Mouse (Mus musculus) c-Kit-positive CD71-positive TER-119-positive erythroid progenitor cells, embryonic 14.5 days (primary cell): Measurements from ENCODE around the gene Spata46.
A peak's percentile ranks its signal among the peaks of the same experiment; 100 is the strongest.

Experiments
- DNase-seq: peaks from one replicate; pipeline ENCODE4 v3.0.0-alpha.2; 2013; ENCODE audit warnings: low spot score

Spata46 gene

DNA sequence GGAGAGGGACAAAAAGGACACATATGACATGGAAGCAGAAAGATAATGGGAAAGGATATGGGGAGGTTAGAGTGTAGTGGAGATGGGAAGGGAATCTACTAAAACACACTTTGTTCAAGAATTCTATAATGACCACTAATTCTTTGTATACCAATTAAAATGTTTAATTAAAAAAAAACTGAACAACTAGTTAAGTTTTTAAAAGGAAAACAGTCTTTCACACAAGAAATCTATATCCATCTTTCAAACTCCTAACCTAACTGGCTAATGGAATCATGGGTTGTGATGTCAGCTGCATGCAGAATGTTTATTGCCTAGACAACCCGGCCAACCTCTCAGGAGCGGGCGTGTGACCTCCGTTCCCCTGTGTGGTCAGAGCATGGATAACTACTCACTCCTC, at the start of gene Spata46:
Gene Spata46 (plus strand): TSS at position 301 of the 400 bp plus-strand sequence.
- no peak for DNase-seq

DNA sequence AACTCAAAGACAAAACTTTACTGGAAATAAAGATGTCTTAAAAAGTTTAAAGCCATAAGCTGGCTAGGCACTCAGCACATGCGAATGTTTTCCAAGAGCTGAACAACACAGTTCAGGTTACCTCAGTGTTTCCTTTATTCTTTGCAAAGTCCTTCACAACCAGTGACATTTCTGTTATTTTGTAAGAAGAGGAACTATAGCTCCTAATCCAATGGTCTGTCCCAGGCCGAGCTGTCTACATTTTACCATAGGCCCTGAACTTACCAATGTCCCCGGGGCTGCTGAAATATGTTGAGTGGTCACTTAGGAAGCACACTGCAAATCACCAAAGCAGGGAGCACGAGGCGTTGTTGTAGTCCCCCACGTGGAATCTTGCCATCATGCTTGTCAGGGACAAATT, 38.3 kb upstream of the Spata46 start:
- DNase-seq, result no peak

DNA sequence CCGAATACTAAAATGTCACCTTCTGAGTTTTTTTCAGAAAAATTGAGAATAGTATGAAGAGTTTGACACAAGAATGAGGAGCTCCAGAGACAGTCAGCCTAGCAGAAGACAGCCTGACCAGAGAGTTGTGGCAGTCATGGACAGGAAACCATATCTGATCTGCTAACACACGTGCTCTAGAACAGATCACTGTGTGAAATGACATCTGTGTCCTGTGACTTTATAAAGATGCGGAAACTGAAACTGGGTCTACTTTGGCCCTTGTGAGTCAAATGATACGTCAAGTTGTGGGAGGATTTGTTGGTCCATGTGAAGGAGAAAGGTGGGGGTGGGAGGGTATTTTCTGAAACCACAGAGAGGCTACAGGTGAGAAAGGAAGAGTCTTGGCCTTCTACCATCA, 37.9 kb upstream of the Spata46 start:
- DNase-seq, result no peak

DNA sequence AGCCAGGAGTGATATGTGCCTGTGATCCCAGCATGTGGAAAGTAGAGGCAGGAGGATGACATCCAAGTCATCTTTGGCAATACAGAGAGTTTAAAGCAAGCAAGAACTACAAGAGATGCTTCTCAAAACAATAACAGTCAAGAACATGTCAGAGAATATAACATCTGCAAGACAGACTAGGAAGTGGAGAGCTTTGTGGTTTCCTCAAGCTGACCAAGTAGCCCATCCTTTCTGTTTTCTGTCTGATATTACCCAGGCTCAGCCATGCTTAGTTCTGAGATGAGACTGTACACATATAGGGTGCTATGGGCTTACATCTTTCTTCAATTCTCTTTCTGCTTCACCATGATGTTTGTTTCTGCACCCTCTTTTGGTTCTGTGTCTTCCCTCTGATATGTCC, 35.4 kb upstream of the Spata46 start:
- no peak for DNase-seq

DNA sequence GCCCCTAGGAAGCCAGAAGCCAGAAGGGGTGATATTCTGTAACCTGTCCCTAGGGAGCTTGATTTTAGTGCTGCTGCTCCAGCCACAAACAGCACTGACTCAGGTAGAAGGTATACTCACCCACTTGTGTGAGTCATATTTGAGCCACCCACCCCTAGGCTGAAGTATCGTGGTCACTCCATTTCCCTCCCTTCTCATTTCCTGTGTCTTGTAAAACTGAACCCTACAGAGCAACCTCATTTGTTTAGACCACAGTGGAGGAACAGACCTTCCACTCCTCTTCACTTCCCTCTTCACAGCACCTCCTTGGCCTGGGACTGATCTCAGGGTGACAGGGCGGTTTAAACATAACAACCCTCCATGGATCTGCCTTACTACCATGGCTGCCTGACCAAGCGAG, 31.6 kb upstream of the Spata46 start, which contains the start of gene Sh2d1b1:
Gene Sh2d1b1 (plus strand): TSS at position 305 of the 400 bp plus-strand sequence.
- no peak for DNase-seq

DNA sequence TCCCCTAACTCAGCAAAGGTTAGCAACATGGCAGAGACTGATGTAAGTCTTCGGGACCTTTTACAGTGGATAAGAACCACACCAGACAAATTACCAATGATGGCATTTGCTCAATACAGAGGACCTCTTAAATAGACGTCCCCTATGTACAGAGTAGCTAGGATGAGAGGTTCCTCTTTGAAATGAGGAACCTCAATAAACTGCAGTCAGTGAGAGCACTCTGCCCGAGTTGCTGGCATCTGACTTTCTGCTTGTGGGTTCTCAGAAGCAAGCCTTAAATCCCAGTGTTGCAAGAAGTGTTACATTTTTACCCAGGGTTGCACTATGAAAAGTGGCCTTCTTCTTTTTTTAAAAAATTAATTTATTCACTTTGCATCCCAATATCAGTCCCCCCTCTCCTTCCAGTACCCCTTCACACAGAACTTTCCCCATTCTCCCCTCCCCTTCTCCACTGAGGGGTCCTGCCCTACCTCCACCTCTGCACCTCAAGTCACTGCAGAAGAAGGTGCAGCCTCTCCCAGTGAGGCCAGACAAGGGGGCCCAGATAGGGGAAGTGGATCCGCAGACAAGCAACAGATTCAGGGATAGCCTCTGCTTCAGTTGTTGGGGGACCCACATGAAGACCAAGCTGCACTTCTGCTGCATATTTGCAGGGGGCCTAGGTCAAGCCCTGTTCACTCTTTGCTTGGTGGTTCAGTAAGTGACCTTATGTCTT, 26.0 kb upstream of the Spata46 start:
- DNase-seq, result no peak

DNA sequence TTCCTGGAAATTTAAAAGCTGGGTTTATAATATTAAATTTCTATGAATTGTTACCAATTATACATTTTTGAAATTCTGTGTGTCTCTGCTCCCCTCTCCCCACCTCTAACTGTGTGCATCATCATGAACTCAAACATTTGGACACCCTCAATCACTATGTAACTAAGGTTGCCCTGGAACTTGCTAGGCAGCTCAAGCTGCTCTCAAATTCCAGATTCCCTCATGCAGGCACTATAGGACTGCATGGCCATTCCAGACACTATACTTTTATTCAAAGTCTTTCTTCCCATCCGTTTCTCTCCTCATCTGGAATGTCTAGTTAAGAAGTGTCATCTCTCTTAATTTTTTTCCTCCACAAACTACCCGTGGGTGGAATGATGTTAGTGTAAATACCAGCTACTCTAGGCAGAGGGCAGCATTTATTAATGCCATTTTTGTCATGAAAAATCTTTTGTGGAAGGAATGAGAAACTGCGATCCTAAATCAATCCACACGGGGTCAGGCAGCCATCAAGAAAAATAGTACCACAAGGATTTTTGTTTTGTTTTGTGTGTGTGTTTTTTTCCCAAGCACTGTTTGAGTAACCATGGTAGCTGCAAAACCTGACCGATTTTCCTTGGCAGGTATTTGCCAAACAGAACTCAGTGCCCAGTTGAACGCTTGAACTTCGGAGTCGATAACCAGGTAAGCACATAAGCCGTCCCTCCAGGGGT, 16.2 kb upstream of the Spata46 start:
- peak; percentile 4 for DNase-seq

DNA sequence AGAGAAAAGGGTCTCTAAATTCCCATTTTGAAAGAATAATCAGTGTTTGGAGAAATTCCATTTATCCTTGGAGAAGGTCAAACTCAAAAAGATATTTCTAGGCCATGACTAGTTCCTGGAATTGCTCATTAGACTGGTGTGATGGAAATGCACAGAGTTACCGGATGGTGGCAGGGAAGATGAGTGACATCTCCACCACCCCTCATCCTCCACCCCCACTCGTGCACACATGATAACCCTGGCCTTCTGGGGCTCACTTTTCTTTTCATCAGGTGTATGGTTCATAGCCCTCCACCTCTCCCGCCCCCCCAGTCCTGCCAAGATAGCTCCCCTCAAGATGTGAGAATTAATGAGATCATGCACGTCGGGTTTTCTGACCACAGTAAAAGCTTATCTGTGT, 15.3 kb upstream of the Spata46 start:
- no peak for DNase-seq

DNA sequence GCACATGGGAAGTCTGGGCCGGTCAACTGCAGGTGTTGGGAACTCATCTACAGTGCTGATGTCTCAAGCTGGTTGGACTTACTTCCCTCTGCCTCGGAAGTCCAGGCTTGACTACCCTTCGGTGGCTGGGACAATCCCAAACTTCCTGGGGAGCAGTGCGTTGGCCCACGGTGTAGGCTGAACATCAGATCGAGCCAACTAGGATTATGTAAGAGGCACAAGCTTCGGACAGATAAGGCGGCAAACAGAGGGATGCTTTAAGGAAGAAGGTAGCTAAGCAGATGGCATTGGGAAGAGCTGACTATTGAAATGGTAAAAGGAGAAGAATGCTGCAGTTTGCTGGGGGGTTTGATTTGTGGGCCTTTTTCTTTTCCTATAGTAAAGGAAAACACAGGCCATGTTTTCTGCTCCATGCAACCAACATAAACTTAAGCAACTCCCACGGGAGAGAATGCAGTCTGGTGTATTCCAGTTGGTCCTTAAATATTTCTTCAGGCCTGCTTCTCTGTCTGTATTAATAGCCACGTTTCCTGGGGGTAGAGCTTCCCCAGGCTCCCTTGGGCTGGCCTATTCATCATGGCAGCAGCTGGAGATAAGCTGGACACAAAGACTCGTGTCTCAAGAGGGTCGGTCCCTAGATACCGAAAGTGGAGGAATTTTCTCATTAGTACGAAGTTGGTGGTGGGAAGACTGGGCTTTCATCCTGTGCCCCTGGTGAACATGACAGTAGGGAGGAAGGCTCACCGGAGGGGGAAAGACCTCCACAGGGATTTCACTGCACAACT, 13.6 kb upstream of the Spata46 start:
- no peak for DNase-seq

DNA sequence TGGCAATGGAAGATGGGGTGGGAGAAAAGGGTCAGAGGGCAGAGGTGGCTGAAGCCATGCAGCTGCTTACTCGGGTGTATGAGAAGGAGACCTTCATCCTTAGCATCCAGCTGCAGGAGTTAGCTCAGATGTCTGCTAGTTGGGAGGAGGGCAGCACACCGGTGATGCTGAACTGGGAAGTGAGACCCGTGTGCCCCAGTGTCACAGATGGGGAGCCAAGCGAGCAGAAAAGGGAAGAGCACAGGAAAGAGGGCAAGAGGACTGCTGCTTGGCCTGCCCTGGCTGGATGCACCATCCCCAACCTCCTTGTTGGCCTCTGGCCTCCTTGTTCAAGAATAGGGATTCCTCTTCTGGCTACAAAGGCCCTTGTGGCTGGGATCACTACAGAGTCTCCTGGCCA, 9.1 kb upstream of the Spata46 start:
- no peak for DNase-seq

DNA sequence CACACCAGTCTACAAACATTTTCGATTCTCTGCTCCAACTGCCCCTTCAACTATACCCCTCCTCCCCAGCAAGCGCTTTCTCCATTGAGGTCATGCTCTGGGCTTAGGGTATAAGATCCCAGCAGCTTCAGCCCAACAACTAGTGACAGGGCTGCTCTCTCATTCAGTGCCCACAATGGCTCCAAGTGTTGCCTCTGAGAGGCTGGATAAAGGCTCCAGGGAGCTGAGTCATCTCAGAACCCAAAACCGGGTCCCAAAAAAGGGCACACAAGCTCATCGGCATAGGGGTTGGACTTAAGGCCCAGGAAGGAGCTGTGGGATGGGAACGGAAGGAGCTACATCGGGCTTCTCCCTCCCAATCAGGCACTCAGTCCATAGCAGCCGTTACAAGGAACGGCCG, 6.9 kb upstream of the Spata46 start:
- DNase-seq, result no peak

DNA sequence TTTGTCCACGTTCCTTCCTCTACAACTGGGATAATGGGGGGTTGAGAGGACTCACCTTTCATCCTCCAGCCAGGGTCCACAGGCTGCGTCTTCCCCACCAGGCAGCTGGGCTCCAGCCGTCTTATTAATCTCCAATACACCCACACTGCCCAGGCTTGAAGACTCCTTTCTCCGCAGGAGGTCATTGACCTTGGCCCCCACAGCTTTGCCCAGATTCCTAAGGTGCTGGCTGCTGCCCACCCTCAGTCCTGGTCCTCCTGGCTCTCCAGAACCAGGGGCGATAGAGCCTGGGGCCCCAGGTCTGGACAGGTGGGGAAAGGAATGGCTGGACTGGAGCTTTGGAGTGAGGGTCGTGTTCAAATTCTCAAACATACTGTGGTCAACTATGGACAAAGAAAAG, 6.1 kb upstream of the Spata46 start:
- no peak for DNase-seq

DNA sequence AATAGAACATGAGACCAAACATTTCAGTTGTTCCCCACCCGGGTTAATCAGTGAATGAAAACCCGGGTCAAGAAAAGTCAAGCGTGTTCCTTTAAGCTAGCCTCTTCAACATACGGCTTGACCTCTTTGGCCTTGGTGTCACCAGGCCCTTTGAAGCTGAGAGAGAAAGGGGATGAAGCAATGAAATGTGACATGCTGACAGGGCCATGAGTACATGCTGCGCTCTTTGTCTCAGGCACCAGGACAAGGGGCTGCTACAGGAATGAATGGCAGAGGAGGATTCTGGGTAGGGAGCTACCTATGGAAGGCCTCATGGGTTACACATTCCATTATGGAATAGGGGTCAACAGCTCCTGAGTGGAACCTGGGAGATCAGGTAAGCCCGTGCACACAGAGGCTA, 5.5 kb upstream of the Spata46 start:
- DNase-seq, result no peak

DNA sequence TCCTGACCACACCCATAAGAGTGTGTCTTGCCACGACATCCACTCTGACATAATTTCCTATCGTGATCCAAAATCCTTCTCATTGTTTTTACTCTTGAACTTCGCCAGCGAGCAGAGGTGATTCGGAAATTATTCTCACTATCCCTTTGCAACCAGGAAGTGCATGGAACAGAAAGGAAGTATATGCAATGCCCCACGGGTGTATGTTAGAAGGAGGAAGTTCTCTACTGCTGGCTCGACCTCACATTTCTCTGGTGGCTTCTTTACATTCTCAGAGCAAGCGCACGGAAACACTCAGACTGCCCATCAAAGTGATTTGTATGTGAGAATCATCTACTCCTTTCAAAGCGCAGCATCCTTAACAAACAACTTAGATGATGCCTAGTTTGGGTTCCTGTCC, 3.6 kb upstream of the Spata46 start:
- DNase-seq, result no peak

DNA sequence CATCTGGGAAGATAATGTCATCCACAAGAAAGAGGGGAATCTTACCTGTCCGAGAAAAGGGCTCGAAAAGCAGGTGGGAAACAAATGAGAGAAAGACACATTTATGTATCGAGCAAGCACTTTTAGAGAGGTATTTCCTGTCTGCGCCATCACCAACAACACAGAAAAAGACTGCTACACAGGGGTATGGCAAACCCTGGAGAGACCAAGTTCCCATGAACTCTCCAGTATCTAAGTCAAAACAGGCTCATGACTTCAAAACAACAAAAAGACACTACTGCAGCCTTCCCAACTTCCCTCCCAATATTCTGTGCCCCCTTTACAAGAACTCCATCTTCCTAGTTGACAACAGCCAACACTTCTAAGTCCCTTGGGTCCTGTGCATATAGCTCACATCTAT, 2.4 kb upstream of the Spata46 start, which contains the start of gene Gm7694:
Gene Gm7694 (minus strand): TSS at position 101 of the 400 bp plus-strand sequence.
- DNase-seq, result no peak

DNA sequence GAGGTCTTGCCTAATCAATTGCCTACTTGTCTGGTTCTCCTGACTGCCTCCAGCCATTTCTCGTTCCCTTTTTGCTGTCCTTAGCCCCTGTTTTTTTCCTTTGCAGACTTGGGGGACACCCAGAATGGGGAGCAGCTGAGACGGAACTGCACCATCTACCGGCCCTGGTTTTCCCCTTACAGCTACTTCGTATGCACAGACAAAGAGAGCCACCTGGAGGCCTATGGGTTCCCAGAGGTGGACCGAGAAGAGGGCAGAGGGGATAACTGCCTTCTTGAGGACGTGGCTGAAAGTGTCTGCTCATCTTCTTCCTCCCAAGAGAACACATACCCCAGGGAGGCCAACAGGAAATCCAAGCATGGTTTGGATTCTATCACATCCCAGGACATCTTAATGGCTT, 2.8 kb downstream of the Spata46 start:
- DNase-seq, result no peak

DNA sequence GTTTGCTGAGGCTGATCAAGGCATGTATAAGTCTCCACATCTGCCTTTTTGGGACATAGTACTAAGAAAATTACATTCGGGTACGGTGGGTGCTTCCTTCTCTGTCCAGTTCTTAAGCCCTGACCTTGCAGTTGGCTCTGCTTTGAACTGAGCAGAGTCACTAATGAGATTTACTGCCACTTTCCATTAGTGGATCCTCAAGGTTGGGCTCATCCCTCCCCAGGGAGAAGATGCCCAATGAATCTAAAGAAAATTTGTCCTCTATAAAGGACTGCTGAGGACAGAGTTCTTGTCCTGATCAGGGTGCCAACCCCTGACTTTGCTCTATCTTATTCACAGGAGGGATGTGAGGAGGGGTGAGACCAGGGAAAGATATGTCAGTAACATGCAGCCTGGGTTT, 13.4 kb downstream of the Spata46 start:
- DNase-seq, result no peak

DNA sequence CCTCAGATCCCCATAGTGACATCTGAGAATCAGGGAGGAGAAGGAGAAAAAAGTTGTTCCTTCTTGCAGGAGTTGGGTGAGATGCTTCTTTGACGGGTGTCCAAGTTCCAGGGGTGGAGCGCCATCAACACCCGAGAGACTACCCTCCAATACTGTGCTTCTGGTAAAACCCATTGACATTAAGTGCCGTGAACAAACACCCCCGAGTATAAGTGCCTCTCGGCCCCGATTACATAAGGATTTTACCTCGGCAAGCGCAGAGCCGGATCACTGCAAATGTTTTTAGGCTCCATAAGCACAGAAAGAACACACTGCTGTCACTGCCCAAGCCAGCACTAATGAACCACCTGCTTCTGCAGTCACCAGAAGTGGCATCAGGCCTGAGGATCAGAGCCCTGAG, 14.4 kb downstream of the Spata46 start:
- DNase-seq, result no peak

DNA sequence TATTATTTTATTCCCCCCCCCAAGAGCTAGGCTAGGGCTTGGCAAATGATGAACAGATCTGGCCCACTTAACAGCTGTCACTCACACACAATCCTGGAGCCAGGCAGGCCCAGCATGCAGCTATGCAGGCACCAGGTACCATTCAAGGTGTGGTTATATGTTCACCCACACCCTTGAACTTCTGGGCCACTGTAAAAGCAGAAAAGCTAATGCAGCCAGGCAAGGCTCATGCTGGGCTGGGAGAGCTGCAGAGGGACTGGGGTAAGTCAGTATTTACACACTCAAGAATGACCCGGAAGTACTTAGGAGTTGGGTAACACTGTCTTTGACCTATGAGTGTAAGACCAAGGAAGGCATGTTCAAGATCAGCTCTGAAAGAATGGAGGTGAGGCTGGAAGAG, 15.7 kb downstream of the Spata46 start:
- DNase-seq, result no peak

DNA sequence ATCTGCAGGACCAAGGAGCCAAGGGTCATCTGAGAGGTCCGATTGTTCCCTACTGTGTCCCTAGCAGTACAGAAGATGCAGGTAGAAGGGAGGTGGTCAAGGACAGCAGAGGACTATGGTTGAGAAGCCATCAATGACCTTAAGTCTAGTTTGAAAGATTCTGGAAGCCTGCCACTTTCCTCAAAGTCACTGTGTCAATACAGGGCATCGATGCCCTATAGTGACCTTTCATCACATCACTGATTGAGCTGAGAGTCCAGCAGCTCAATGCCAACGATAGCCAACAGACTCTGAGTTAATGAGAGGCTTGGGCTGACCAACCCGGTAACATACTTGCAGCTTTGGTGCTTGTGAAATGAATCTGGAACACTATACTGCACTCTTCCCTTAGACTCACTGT, 16.7 kb downstream of the Spata46 start:
- no peak for DNase-seq

DNA sequence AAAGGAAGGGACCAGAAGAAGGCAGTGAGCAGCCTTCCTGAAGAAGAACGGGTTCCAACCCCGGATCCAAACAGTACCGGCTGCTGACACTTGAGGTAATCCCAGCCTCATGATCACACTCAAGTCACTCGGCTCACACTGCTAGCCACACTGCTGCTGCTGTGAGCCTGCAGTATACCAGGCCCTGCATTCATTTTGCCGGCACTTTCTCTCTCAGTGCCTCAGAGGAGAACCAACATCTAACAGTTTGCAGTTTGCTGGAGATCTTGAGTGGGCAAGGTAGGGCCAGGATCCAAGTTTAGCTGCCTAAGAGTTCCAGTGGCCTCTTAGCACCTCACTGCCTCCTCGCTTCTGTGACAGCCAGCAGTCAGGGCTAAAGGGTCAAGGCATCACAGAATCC, 23.3 kb downstream of the Spata46 start:
- no peak for DNase-seq

DNA sequence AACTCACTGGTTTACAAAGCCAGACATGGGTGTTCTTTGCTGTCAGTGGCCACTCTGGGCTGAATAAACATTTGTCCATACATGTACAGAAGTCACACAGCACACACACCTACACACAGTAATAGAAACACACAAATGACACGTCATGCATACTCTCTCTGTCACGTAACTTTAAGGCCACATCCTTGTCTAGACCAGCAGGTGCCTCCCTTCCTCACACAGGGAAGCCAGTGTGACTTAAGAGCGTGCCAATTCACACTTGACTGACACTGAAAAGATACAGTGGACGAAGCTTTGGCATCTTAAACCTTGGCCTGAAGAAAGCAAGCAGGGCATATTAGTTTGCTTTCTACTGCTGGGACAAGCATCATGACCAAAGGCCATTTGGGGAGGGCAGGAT, 24.2 kb downstream of the Spata46 start:
- no peak for DNase-seq

DNA sequence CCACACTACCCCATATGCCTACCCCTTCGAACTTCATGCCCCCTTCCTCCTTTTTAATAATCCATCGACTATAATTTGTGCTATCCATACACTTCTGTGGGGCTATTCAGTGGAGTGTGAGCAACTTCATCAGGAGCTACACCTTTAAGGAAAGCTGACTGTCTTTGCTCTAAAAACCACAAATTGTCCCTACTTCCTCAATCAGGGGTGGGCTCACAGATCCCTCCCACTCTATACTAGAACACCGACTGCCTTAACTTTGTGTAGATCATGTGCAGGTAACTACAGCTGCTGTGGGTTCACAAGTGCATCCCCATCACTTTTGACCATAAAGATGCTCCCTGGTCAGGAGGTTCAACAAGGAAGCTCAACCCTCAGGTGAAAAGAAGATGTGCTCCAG, 31.3 kb downstream of the Spata46 start:
- no peak for DNase-seq
